Mouse (Mus musculus) midbrain, embryonic 16.5 days (tissue): ENCODE measurements around the gene Nutf2-ps1. TPM values are rescaled to one million over a fixed set of nuclear protein-coding genes. Genes with fewer than 3 reads are reported as not detected.

Source experiments
- ATAC-seq: fragments of 200-750 bp; cut with Nextera tagmentation; 2 replicates; pipeline ENCODE4 v1.8.0; 2017; ENCODE audit warnings: moderate TSS enrichment
- H3K27ac ChIP-seq: fragments of 300-500 bp; sonication (generic); 2 replicates; pipeline ENCODE4 v1.5.1; 2014; ENCODE audit warnings: mild to moderate bottlenecking, low read length, mixed read lengths
- H3K27me3 ChIP-seq: fragments of 300-500 bp; sonication (generic); 2 replicates; pipeline ENCODE4 v1.6.1; 2014; ENCODE audit warnings: low read depth, low read length, mixed read lengths; ENCODE audit not compliant: control insufficient read depth, insufficient read depth
- H3K36me3 ChIP-seq: fragments of 300-500 bp; sonication (generic); 2 replicates; pipeline ENCODE4 v1.6.1; 2014; ENCODE audit warnings: mild to moderate bottlenecking, low read length, moderate library complexity, mixed read lengths; ENCODE audit not compliant: control insufficient read depth, insufficient read depth
- H3K4me1 ChIP-seq: fragments of 300-500 bp; sonication (generic); 2 replicates; pipeline ENCODE4 v1.6.1; 2014; ENCODE audit warnings: mild to moderate bottlenecking, low read length, mixed read lengths; ENCODE audit not compliant: control insufficient read depth, insufficient read depth
- H3K4me2 ChIP-seq: fragments of 300-500 bp; sonication (generic); 2 replicates; pipeline ENCODE4 v1.6.1; 2014; ENCODE audit warnings: mild to moderate bottlenecking, low read length, mixed read lengths
- H3K4me3 ChIP-seq: fragments of 300-500 bp; sonication (generic); 2 replicates; pipeline ENCODE4 v1.5.1; 2014; ENCODE audit warnings: low read depth, mild to moderate bottlenecking, low read length, moderate library complexity, mixed read lengths
- H3K9ac ChIP-seq: fragments of 300-500 bp; sonication (generic); 2 replicates; pipeline ENCODE4 v1.6.1; 2014; ENCODE audit warnings: low read depth, low read length, mixed read lengths
- H3K9me3 ChIP-seq: fragments of 300-500 bp; sonication (generic); replicated peaks from 2 replicates; pipeline ENCODE4 v1.6.1; 2014; ENCODE audit warnings: mild to moderate bottlenecking, low read length, mixed read lengths; ENCODE audit not compliant: control insufficient read depth, poor library complexity, severe bottlenecking
- WGBS: fragments of 180-500 bp; shearing (Covaris S2); extraction: QIAGEN DNeasy Blood & Tissue Kit; methylation state at CpG from one replicate; pipeline ENCODE4 v1.1.7; 2014; 5-methylcytosine and 5-hydroxymethylcytosine counted together
- polyA plus RNA-seq: library from polyadenylated mRNA; unstranded; fragments of >200 nt; fragmentation: Nextera tagmentation; extraction: Ambion mirVana; gene quantifications from 2 replicates; pipeline ENCODE4 v1.2.1, GENCODE M21; 2015

The Nutf2-ps1 gene
- polyA plus RNA-seq, 1 experiment from 2014 or later: 212 TPM

GRCm38 (mm10) chr19:53557267-53557936, 31.5 kb downstream of the Nutf2-ps1 start:
- no peaks in the 10 kb centered on the region for H3K27me3 ChIP-seq
- no peak for ATAC-seq
- no peaks in the 10 kb centered on the region; the same call in 1 of the 2 replicates for H3K4me1 ChIP-seq
- no peak overlapping the region for H3K27ac ChIP-seq
- H3K9me3 ChIP-seq: no peaks in the 10 kb centered on the region
- H3K9ac ChIP-seq: no peak overlapping the region
- peak overlapping the region; percentile 28 for H3K4me2 ChIP-seq
- no peaks in the 10 kb centered on the region for H3K36me3 ChIP-seq
- WGBS: 35% methylated on average over 20 of the region's 20 CpGs
- no peak overlapping the region for H3K4me3 ChIP-seq

GRCm38 (mm10) chr19:53556841-53557240, 32.0 kb downstream of the Nutf2-ps1 start:
- no peak overlapping the region for H3K9ac ChIP-seq

GRCm38 (mm10) chr19:53554981-53555616, 33.8 kb downstream of the Nutf2-ps1 start:
- ATAC-seq: no peak
- Histone ChIP-seq H3K36me3 (no peaks in the 10 kb centered on the region), H3K27me3 (no peaks in the 10 kb centered on the region), H3K9me3 (no peaks in the 10 kb centered on the region), H3K9ac (no peak overlapping the region), H3K4me1 (no peaks in the 10 kb centered on the region; the same call in 1 of the 2 replicates), H3K4me2 (no peak overlapping the region), H3K27ac (no peak overlapping the region), H3K4me3 (no peak overlapping the region)
- WGBS: 84% methylated on average over 5 of the region's 5 CpGs

More at GRCm38 (mm10) chr19:53556841-53557240, 32.0 kb downstream of the Nutf2-ps1 start:
- no peak for ATAC-seq
- Histone ChIP-seq H3K4me3 (no peak overlapping the region), H3K27me3 (no peaks in the 10 kb centered on the region), H3K9me3 (no peaks in the 10 kb centered on the region), H3K4me2 (no peak overlapping the region), H3K27ac (no peak overlapping the region), H3K36me3 (no peaks in the 10 kb centered on the region), H3K4me1 (no peaks in the 10 kb centered on the region; the same call in 1 of the 2 replicates)
- 41% methylated on average over 6 of the region's 6 CpGs for WGBS

GRCm38 (mm10) chr19:53554402-53554801, 34.5 kb downstream of the Nutf2-ps1 start:
- Histone ChIP-seq H3K4me2 (no peak overlapping the region), H3K9ac (no peak overlapping the region), H3K4me3 (no peak overlapping the region), H3K27me3 (no peaks in the 10 kb centered on the region), H3K36me3 (no peaks in the 10 kb centered on the region), H3K27ac (no peak overlapping the region), H3K4me1 (no peaks in the 10 kb centered on the region; the same call in 1 of the 2 replicates), H3K9me3 (no peaks in the 10 kb centered on the region)
- no peak for ATAC-seq
- 91% methylated on average over 11 of the region's 11 CpGs for WGBS

- Histone ChIP-seq H3K4me1 (no peaks in the 10 kb centered on the region; the same call in 1 of the 2 replicates), H3K36me3 (no peaks in the 10 kb centered on the region), H3K4me2 (no peak overlapping the region), H3K27ac (no peak overlapping the region), H3K9ac (no peak overlapping the region), H3K4me3 (no peak overlapping the region), H3K27me3 (no peaks in the 10 kb centered on the region), H3K9me3 (no peaks in the 10 kb centered on the region)
- ATAC-seq: no peak
- 66% methylated on average over 6 of the region's 6 CpGs for WGBS
These were observed 36.1 kb downstream of the Nutf2-ps1 start for GRCm38 (mm10) chr19:53552795-53553194.

- H3K9me3 ChIP-seq: no peaks in the 10 kb centered on the region
- no peaks in the 10 kb centered on the region for H3K27me3 ChIP-seq
- H3K4me3 ChIP-seq: no peak overlapping the region
- no peak overlapping the region for H3K4me2 ChIP-seq
- no peak for ATAC-seq
- no peak overlapping the region for H3K9ac ChIP-seq
- no peaks in the 10 kb centered on the region; the same call in 1 of the 2 replicates for H3K4me1 ChIP-seq
- H3K36me3 ChIP-seq: no peaks in the 10 kb centered on the region
- 41% methylated on average over 10 of the region's 10 CpGs for WGBS
- no peak overlapping the region for H3K27ac ChIP-seq
These were observed 36.6 kb downstream of the Nutf2-ps1 start for GRCm38 (mm10) chr19:53552216-53552786.

GRCm38 (mm10) chr19:53550972-53551371, 37.9 kb downstream of the Nutf2-ps1 start:
- H3K27me3 ChIP-seq: no peaks in the 10 kb centered on the region
- H3K4me3 ChIP-seq: no peak overlapping the region
- no peak for ATAC-seq
- no peaks in the 10 kb centered on the region for H3K36me3 ChIP-seq
- no peak overlapping the region for H3K4me2 ChIP-seq
- no peak overlapping the region for H3K9ac ChIP-seq
- no peaks in the 10 kb centered on the region for H3K9me3 ChIP-seq
- no peak overlapping the region for H3K27ac ChIP-seq
- WGBS: 89% methylated on average over 12 of the region's 12 CpGs
- H3K4me1 ChIP-seq: no peaks in the 10 kb centered on the region

- Histone ChIP-seq H3K27ac (no peak overlapping the region), H3K9ac (no peak overlapping the region), H3K4me1 (no peaks in the 10 kb centered on the region), H3K4me3 (no peak overlapping the region), H3K9me3 (no peaks in the 10 kb centered on the region), H3K36me3 (no peaks in the 10 kb centered on the region), H3K27me3 (no peaks in the 10 kb centered on the region), H3K4me2 (no peak overlapping the region)
- no peak for ATAC-seq
- WGBS: 24% methylated on average over 8 of the region's 8 CpGs
These were observed 41.3 kb downstream of the Nutf2-ps1 start for GRCm38 (mm10) chr19:53547597-53547996.
